Mouse (Mus musculus) neural tube, embryonic 15.5 days (tissue): ENCODE results near the gene Rdh16f2. TPM values are rescaled to one million over a fixed set of nuclear protein-coding genes. Genes with fewer than 3 reads are reported as not detected.
"Not testable (repeated sequence)": the region's sequence is repeated elsewhere in the genome, so short reads cannot be mapped to it uniquely, and the experiment has no call there.

Experiments
- ATAC-seq: fragments of 200-750 bp; cut with Nextera tagmentation; 2 replicates; pipeline ENCODE4 v1.8.0; 2017; ENCODE audit warnings: mild to moderate bottlenecking, moderate TSS enrichment, moderate library complexity; ENCODE audit not compliant: low FRiP score
- H3K27ac ChIP-seq: fragments of 300-500 bp; sonication (generic); replicated peaks from 2 replicates; pipeline ENCODE4 v1.5.1; 2015; ENCODE audit warnings: mild to moderate bottlenecking, inconsistent platforms
- H3K27me3 ChIP-seq: fragments of 300-500 bp; sonication (generic); replicated peaks from 2 replicates; pipeline ENCODE4 v1.6.1; 2015; ENCODE audit warnings: inconsistent platforms
- H3K36me3 ChIP-seq: fragments of 300-500 bp; sonication (generic); 2 replicates; pipeline ENCODE4 v1.6.1; 2015; ENCODE audit warnings: inconsistent platforms
- H3K4me1 ChIP-seq: fragments of 300-500 bp; sonication (generic); 2 replicates; pipeline ENCODE4 v1.6.1; 2015; ENCODE audit warnings: inconsistent platforms
- H3K4me2 ChIP-seq: fragments of 300-500 bp; sonication (generic); 2 replicates; pipeline ENCODE4 v1.6.1; 2015; ENCODE audit warnings: inconsistent platforms, mild to moderate bottlenecking, moderate library complexity
- H3K4me3 ChIP-seq: fragments of 300-500 bp; sonication (generic); replicated peaks from 2 replicates; pipeline ENCODE4 v1.5.1; 2015; ENCODE audit warnings: mild to moderate bottlenecking, inconsistent platforms
- H3K9ac ChIP-seq: fragments of 300-500 bp; sonication (generic); replicated peaks from 2 replicates; pipeline ENCODE4 v1.6.1; 2015; ENCODE audit warnings: mild to moderate bottlenecking, inconsistent platforms
- H3K9me3 ChIP-seq: fragments of 300-500 bp; sonication (generic); replicated peaks from 2 replicates; pipeline ENCODE4 v1.6.1; 2016; ENCODE audit warnings: inconsistent platforms
- WGBS: fragments of 180-500 bp; shearing (Covaris S2); methylation state at CpG from one replicate; pipeline ENCODE4 v1.1.7; 2015; ENCODE audit warnings: mixed read lengths; 5-methylcytosine and 5-hydroxymethylcytosine counted together
- polyA plus RNA-seq: library from polyadenylated mRNA; unstranded; fragments of >200 nt; fragmentation: Nextera tagmentation; extraction: Ambion mirVana; gene quantifications from 2 replicates; pipeline ENCODE4 v1.2.1, GENCODE M21; 2015

Gene Rdh16f2
- polyA plus RNA-seq, 1 experiment from 2014 or later: not detected

GRCm38 (mm10) chr10:127917183-127917582, 50.9 kb downstream of the Rdh16f2 start:
- not testable (repeated sequence) for H3K27ac ChIP-seq, H3K4me1 ChIP-seq, ATAC-seq, H3K27me3 ChIP-seq, H3K4me2 ChIP-seq, H3K36me3 ChIP-seq, H3K9me3 ChIP-seq, H3K9ac ChIP-seq, H3K4me3 ChIP-seq
- 68% methylated on average over 3 of the region's 3 CpGs for WGBS

GRCm38 (mm10) chr10:127917651-127918050, 51.4 kb downstream of the Rdh16f2 start:
- H3K9me3 ChIP-seq: no peaks in the 10 kb centered on the region
- H3K9ac ChIP-seq: no peak overlapping the region
- ATAC-seq: no peak
- H3K36me3 ChIP-seq: no peaks in the 10 kb centered on the region
- 93% methylated on average over 5 of the region's 5 CpGs for WGBS
- no peak overlapping the region for H3K27ac ChIP-seq
- no peaks in the 10 kb centered on the region for H3K4me1 ChIP-seq
- H3K4me3 ChIP-seq: no peak overlapping the region
- no peak overlapping the region for H3K4me2 ChIP-seq
- H3K27me3 ChIP-seq: no peaks in the 10 kb centered on the region

- H3K9me3 ChIP-seq: no peaks in the 10 kb centered on the region
- WGBS: 94% methylated on average over 1 of the region's 1 CpGs
- H3K27ac ChIP-seq: no peak overlapping the region
- no peak overlapping the region for H3K4me2 ChIP-seq
- no peaks in the 10 kb centered on the region for H3K36me3 ChIP-seq
- no peak overlapping the region for H3K9ac ChIP-seq
- ATAC-seq: no peak
- no peaks in the 10 kb centered on the region for H3K27me3 ChIP-seq
- no peaks in the 10 kb centered on the region for H3K4me1 ChIP-seq
- no peak overlapping the region for H3K4me3 ChIP-seq
Measured at GRCm38 (mm10) chr10:127922241-127922640, 56.0 kb downstream of the Rdh16f2 start.

GRCm38 (mm10) chr10:127923024-127923423, 56.8 kb downstream of the Rdh16f2 start:
- Histone ChIP-seq H3K27me3 (no peaks in the 10 kb centered on the region), H3K27ac (no peak overlapping the region), H3K4me2 (no peak overlapping the region), H3K36me3 (no peaks in the 10 kb centered on the region), H3K4me1 (no peaks in the 10 kb centered on the region), H3K4me3 (no peak overlapping the region), H3K9ac (no peak overlapping the region), H3K9me3 (no peaks in the 10 kb centered on the region)
- WGBS: 90% methylated on average over 8 of the region's 8 CpGs
- ATAC-seq: no peak

- 70% methylated on average over 7 of the region's 7 CpGs for WGBS
- no peak overlapping the region for H3K27ac ChIP-seq
- no peak overlapping the region for H3K4me2 ChIP-seq
- no peak overlapping the region for H3K4me3 ChIP-seq
- no peaks in the 10 kb centered on the region for H3K9me3 ChIP-seq
- no peaks in the 10 kb centered on the region for H3K4me1 ChIP-seq
- no peak overlapping the region for H3K9ac ChIP-seq
- no peaks in the 10 kb centered on the region for H3K36me3 ChIP-seq
- ATAC-seq: no peak
- H3K27me3 ChIP-seq: no peaks in the 10 kb centered on the region
Measured at GRCm38 (mm10) chr10:127924597-127925378, 58.5 kb downstream of the Rdh16f2 start.

Other genes starting within 250 kb of the Rdh16f2 start
- 102 and 108 TPM in 2 replicates for gene Lrp1, start 245.3 kb upstream of the Rdh16f2 start, polyA plus RNA-seq
- gene Stat6, start 223.5 kb upstream of the Rdh16f2 start, polyA plus RNA-seq: 5.0 and 11.5 TPM in 2 replicates
- gene Nemp1, start 199.6 kb upstream of the Rdh16f2 start, polyA plus RNA-seq: 3.4 and 4.7 TPM in 2 replicates
- gene Nab2, start 197.9 kb upstream of the Rdh16f2 start, polyA plus RNA-seq: 2.5 and 4.8 TPM in 2 replicates
- 1.2 and 2.1 TPM in 2 replicates for gene Myo1a, start 161.3 kb upstream of the Rdh16f2 start, polyA plus RNA-seq
- 0.56 and 0.75 TPM in 2 replicates for gene Tac2, start 142.0 kb upstream of the Rdh16f2 start, polyA plus RNA-seq
- gene Zbtb39, start 126.9 kb upstream of the Rdh16f2 start, polyA plus RNA-seq: 2.4 and 2.8 TPM in 2 replicates
- gene Gpr182, start 114.7 kb upstream of the Rdh16f2 start, polyA plus RNA-seq: 0.90 and 1.3 TPM in 2 replicates
- not detected in 2 replicates for gene Rdh1, start 106.8 kb upstream of the Rdh16f2 start, polyA plus RNA-seq
- not detected in 2 replicates for gene Rdh16f1, start 106.7 kb upstream of the Rdh16f2 start, polyA plus RNA-seq
- gene Rdh9, start 90.1 kb upstream of the Rdh16f2 start, polyA plus RNA-seq: 0.09 and 0.27 TPM in 2 replicates
- 0.05 and 0.09 TPM in 2 replicates for gene Rdh16, start 65.3 kb upstream of the Rdh16f2 start, polyA plus RNA-seq
- gene Rdh19, start 16.5 kb upstream of the Rdh16f2 start, polyA plus RNA-seq: not detected in 2 replicates
- gene Rdh7, start 22.3 kb downstream of the Rdh16f2 start, polyA plus RNA-seq: not detected in 2 replicates
- 0.06 TPM in 1 of 2 replicates, not detected in the other for gene Sdr9c7, start 32.0 kb downstream of the Rdh16f2 start, polyA plus RNA-seq
- gene Hsd17b6, start 141.1 kb downstream of the Rdh16f2 start, polyA plus RNA-seq: not detected in 2 replicates
- gene Prim1, start 148.7 kb downstream of the Rdh16f2 start, polyA plus RNA-seq: 33.7 and 45.5 TPM in 2 replicates
- 484 and 547 TPM in 2 replicates for gene Naca, start 169.1 kb downstream of the Rdh16f2 start, polyA plus RNA-seq
- gene Ptges3, start 192.5 kb downstream of the Rdh16f2 start, polyA plus RNA-seq: 394 and 409 TPM in 2 replicates
- 2,338 and 2,396 TPM in 2 replicates for gene Atp5b, start 216.8 kb downstream of the Rdh16f2 start, polyA plus RNA-seq
- 7.4 and 8.9 TPM in 2 replicates for gene Baz2a, start 225.1 kb downstream of the Rdh16f2 start, polyA plus RNA-seq